Mouse (Mus musculus): ENCODE data around the gene C130074G19Rik.

DNA sequence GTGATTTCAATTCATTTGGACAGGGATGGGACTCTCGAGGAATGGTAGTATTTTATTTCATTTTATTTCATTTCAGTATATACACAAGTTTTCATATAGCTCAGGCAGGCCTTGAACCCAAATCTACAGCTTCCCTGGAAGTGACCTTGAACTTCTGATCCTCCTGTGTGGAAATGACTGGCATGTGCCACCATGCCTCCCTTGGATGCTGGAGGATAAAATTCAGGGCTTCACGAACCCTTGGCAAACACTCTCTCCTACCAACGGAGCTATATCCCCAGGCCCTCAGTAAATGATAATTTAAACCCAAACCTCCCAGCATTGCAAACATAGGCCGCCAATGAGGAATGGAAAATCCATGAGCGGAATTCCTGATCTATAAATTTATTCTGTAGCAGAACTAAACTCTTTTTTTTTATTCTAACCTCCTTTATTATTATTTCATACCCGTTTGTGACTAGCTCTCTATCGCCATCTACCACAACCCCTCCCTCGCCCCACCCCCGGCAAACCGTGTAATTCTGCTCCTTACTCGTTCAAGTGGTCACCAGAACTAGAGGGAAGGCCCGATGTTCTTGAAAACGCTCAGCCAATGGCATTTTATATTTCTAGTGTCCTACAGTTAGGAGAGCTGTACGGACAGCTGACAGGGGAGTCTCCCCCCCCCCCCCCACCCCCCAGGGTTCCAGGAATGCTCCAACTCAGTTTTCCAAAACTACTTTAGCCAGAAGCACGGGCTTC is 38.5 kb downstream of the C130074G19Rik start:
- no peak for TF ChIP-seq POLR2A (IDR thresholded peaks at IDR 0.05; ENCODE audit: control insufficient read depth, low read depth, low read length)
- TF ChIP-seq CTCF (IDR thresholded peaks at IDR 0.05; ENCODE audit: control insufficient read depth, insufficient read depth, insufficient replicate concordance, low read depth, low read length) = no peak
